Mouse (Mus musculus): ENCODE results near the gene Gpr152. TPM values are rescaled to one million over a fixed set of nuclear protein-coding genes. Genes with fewer than 3 reads are reported as not detected.

Gpr152 gene
- total and polyA plus RNA-seq, 3 experiments = 0.03 TPM; not detected in 2

DNA sequence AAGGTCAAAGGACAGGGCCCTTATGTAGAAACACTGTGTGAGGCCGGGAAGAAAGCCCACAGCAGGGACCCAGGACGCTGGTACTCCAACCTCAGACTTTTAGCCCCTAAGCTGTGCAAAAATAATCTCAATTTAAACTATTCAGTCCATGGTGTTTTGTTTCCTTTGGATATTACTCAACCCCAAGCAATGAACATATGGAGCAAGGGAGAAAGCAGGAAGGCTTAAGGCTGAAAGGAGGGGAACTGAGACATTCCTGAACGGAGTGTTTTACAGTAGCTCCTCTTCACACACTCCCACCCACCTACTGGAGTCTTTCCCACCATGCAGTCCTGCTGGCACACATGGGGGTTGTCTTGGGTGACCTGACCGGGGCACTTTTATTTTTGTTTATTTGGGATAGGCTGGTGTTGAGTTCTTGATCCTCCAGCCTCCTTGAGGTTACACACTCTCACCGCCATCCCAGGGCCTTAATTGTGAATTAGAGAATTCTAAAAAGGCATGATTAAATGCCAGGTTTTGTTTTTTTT is 44.7 kb upstream of the Gpr152 start:
- no peak overlapping the region for H3K27ac ChIP-seq (ENCODE audit: control insufficient read depth, low read depth, low read length)
- peaks cover 0 to 20% of the 10 kb centered on the region in 2 experiments; a peak in 2 of 4 replicates for H3K36me3 ChIP-seq (ENCODE audit: control insufficient read depth in 1 of 2, insufficient read depth in 2 of 2, low read length in 2 of 2)
- H3K27me3 ChIP-seq (ENCODE audit: control insufficient read depth in 1 of 2, insufficient read depth in 2 of 2, low read length in 2 of 2) = no peaks in the 10 kb centered on the region
- H3K9me3 ChIP-seq (replicated peaks; ENCODE audit: insufficient read depth, low read length) = no peaks in the 10 kb centered on the region
- H3K79me2 ChIP-seq (ENCODE audit: control insufficient read depth, insufficient read depth, low read length, poor library complexity) = peaks cover 2% of the 10 kb centered on the region; the same call in 1 of the 2 replicates
- no peak for DNase-seq (ENCODE audit: low read depth, low spot score)
- H3K4me1 ChIP-seq (ENCODE audit: control insufficient read depth in 1 of 2, insufficient read depth in 2 of 2, low read length in 2 of 2) = peaks cover 0 to 20% of the 10 kb centered on the region in 2 experiments; a peak in 3 of 4 replicates
- H3K9ac ChIP-seq (ENCODE audit: control insufficient read depth, low read depth, low read length, poor library complexity, severe bottlenecking) = no peak overlapping the region
- no peak overlapping the region for H3K4me3 ChIP-seq (ENCODE audit: control insufficient read depth in 1 of 2, insufficient read depth in 1 of 2, low read depth in 2 of 2, low read length in 2 of 2)
- TF ChIP-seq ETS1 (IDR thresholded peaks at IDR 0.05; ENCODE audit: low read depth, low read length) (no peak), MEF2A (IDR thresholded peaks at IDR 0.05; ENCODE audit: extremely low read depth, insufficient replicate concordance, low read depth, low read length, poor library complexity, severe bottlenecking) (no peak), USF2 (IDR thresholded peaks at IDR 0.05; ENCODE audit: borderline replicate concordance in 1 of 2, insufficient read depth in 1 of 2, low read depth in 1 of 2, low read length in 2 of 2) (no peak), MXI1 (IDR thresholded peaks at IDR 0.05; ENCODE audit: low read depth, low read length) (no peak), HCFC1 (IDR thresholded peaks at IDR 0.05; ENCODE audit: low read depth, low read length) (no peak), RAD21 (IDR thresholded peaks at IDR 0.05; ENCODE audit: low read depth, low read length) (no peak)

DNA sequence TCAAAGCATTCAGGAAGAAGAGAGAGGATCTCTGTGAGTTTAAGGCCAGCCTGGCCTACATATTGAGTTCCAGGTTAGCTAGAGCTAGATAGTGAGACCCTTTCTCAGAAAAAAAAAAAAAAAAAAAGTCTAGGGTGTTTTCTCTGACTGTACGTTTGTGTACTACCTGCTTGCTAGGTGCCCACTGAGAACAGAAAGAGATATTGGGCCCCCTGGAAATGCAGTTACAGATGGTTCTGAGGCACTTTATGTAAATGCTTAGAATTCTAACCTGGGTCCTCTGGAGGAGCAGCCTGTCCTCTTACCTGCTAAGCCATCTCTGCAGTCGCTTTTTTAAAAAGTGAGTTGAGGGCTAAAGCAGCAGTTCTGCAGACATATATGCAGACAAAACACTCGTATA is 43.8 kb upstream of the Gpr152 start:
- no peak overlapping the region for H3K27ac ChIP-seq (ENCODE audit: control insufficient read depth, low read depth, low read length)
- DNase-seq (ENCODE audit: low read depth, low spot score) = no peak
- H3K9ac ChIP-seq (ENCODE audit: control insufficient read depth, low read depth, low read length, poor library complexity, severe bottlenecking) = no peak overlapping the region
- TF ChIP-seq CHD2 (IDR thresholded peaks at IDR 0.05; ENCODE audit: low read length) = no peak
- TF ChIP-seq MEF2A (IDR thresholded peaks at IDR 0.05; ENCODE audit: extremely low read depth, insufficient replicate concordance, low read depth, low read length, poor library complexity, severe bottlenecking) = no peak
- TF ChIP-seq ZC3H11A (IDR thresholded peaks at IDR 0.05; ENCODE audit: low read depth, low read length) = no peak
- TF ChIP-seq BHLHE40 (IDR thresholded peaks at IDR 0.05; ENCODE audit: borderline replicate concordance, low read depth, low read length) = no peak
- no peak for TF ChIP-seq TCF12 (IDR thresholded peaks at IDR 0.05; ENCODE audit: low read depth, low read length)
- TF ChIP-seq TAL1 (IDR thresholded peaks at IDR 0.05; ENCODE audit: low read length) = no peak
- TF ChIP-seq CTCF (IDR thresholded peaks at IDR 0.05 in 2 of 3, conservative IDR thresholded peaks at IDR 0.05 in 1 of 3; ENCODE audit: control insufficient read depth in 1 of 3, insufficient read depth in 1 of 3, low read depth in 2 of 3, low read length in 3 of 3, poor library complexity in 1 of 3, severe bottlenecking in 1 of 3) = no peak
- no peak for TF ChIP-seq POLR2A (IDR thresholded peaks at IDR 0.05; ENCODE audit: control insufficient read depth in 1 of 2, insufficient read depth in 1 of 2, low read depth in 1 of 2, low read length in 2 of 2, poor library complexity in 1 of 2)
- TF ChIP-seq RCOR1 (IDR thresholded peaks at IDR 0.05; ENCODE audit: low read depth, low read length) = no peak
- no peak for TF ChIP-seq ZNF384 (IDR thresholded peaks at IDR 0.05; ENCODE audit: low read depth, low read length)
- no peak for TF ChIP-seq ETS1 (IDR thresholded peaks at IDR 0.05; ENCODE audit: low read depth, low read length)
- no peak for TF ChIP-seq EP300 (IDR thresholded peaks at IDR 0.05; ENCODE audit: low read depth in 1 of 2, low read length in 2 of 2)
- no peak for TF ChIP-seq MAFK (IDR thresholded peaks at IDR 0.05; ENCODE audit: borderline replicate concordance, low read depth, low read length)
- TF ChIP-seq E2F4 (IDR thresholded peaks at IDR 0.05; ENCODE audit: borderline replicate concordance, low read depth, low read length) = no peak
- H3K79me2 ChIP-seq (ENCODE audit: control insufficient read depth, insufficient read depth, low read length, poor library complexity) = peaks cover 7% of the 10 kb centered on the region
- no peaks in the 10 kb centered on the region for H3K9me3 ChIP-seq (replicated peaks; ENCODE audit: insufficient read depth, low read length)
- H3K27me3 ChIP-seq (ENCODE audit: control insufficient read depth in 1 of 2, insufficient read depth in 2 of 2, low read length in 2 of 2) = no peaks in the 10 kb centered on the region
- H3K4me3 ChIP-seq (ENCODE audit: control insufficient read depth in 1 of 2, insufficient read depth in 1 of 2, low read depth in 2 of 2, low read length in 2 of 2) = no peak overlapping the region
- peaks cover 0 to 23% of the 10 kb centered on the region in 2 experiments; a peak in 3 of 4 replicates for H3K4me1 ChIP-seq (ENCODE audit: control insufficient read depth in 1 of 2, insufficient read depth in 2 of 2, low read length in 2 of 2)
- H3K36me3 ChIP-seq (ENCODE audit: control insufficient read depth in 1 of 2, insufficient read depth in 2 of 2, low read length in 2 of 2) = peaks cover 0 to 20% of the 10 kb centered on the region in 2 experiments; a peak in 2 of 4 replicates

Measured in MEL (cell line).